Mouse (Mus musculus) stomach, postnatal 0 days (tissue): Measurements from ENCODE around the gene Slc5a5. TPM values are rescaled to one million over a fixed set of nuclear protein-coding genes. Genes with fewer than 3 reads are reported as not detected.
A peak's percentile ranks its signal among the peaks of the same experiment; 100 is the strongest.

Experiments used
- ATAC-seq: fragments of 200-750 bp; cut with Nextera tagmentation; 2 replicates; pipeline ENCODE4 v1.8.0; 2017; ENCODE audit not compliant: low FRiP score, low TSS enrichment
- DNase-seq: peaks from one replicate; pipeline ENCODE4 v3.0.0-alpha.2; 2016; ENCODE audit warnings: low spot score
- H3K27ac ChIP-seq: fragments of 300-500 bp; sonication (generic); replicated peaks from 2 replicates; pipeline ENCODE4 v1.5.1; 2014; ENCODE audit warnings: mild to moderate bottlenecking, control low read depth
- H3K27me3 ChIP-seq: fragments of 300-500 bp; sonication (generic); 2 replicates; pipeline ENCODE4 v1.6.1; 2014; ENCODE audit warnings: low read length; ENCODE audit not compliant: control insufficient read depth, insufficient read depth
- H3K36me3 ChIP-seq: fragments of 300-500 bp; sonication (generic); 2 replicates; pipeline ENCODE4 v1.6.1; 2014; ENCODE audit warnings: low read length, mixed read lengths; ENCODE audit not compliant: control insufficient read depth, insufficient read depth
- H3K4me1 ChIP-seq: fragments of 300-500 bp; sonication (generic); replicated peaks from 2 replicates; pipeline ENCODE4 v1.6.1; 2014; ENCODE audit warnings: antibody characterized with exemption; ENCODE audit not compliant: control insufficient read depth, insufficient read depth
- H3K4me2 ChIP-seq: fragments of 300-500 bp; sonication (generic); replicated peaks from 2 replicates; pipeline ENCODE4 v1.6.1; 2014; ENCODE audit warnings: low read depth, mild to moderate bottlenecking, control low read depth, moderate library complexity
- H3K4me3 ChIP-seq: fragments of 300-500 bp; sonication (generic); 2 replicates; pipeline ENCODE4 v1.5.1; 2014; ENCODE audit warnings: low read depth, low read length, control low read depth
- H3K9ac ChIP-seq: fragments of 300-500 bp; sonication (generic); 2 replicates; pipeline ENCODE4 v1.6.1; 2014; ENCODE audit warnings: mild to moderate bottlenecking, low read length, control low read depth, mixed read lengths
- H3K9me3 ChIP-seq: fragments of 300-500 bp; sonication (generic); 2 replicates; pipeline ENCODE4 v1.6.1; 2016; ENCODE audit warnings: low read length; ENCODE audit not compliant: control insufficient read depth
- CTCF ChIP-seq: IDR thresholded peaks from 2 replicates; pipeline ENCODE4 v1.5.1; 2016; ENCODE audit warnings: antibody characterized with exemption, low read depth, mild to moderate bottlenecking, moderate library complexity
- EP300 ChIP-seq: optimal IDR thresholded peaks from 2 replicates; pipeline ENCODE3; 2016; ENCODE audit warnings: antibody characterized with exemption
- WGBS: fragments of 180-500 bp; shearing (Covaris S2); extraction: QIAGEN DNeasy Blood & Tissue Kit; methylation state at CpG from one replicate; pipeline ENCODE4 v1.1.7; 2014; 5-methylcytosine and 5-hydroxymethylcytosine counted together
- polyA plus RNA-seq: library from polyadenylated mRNA; unstranded; fragments of >200 nt; fragmentation: Nextera tagmentation; extraction: Ambion mirVana; gene quantifications from 2 replicates; pipeline ENCODE4 v1.2.1, GENCODE M21; 2015

Gene Slc5a5
- polyA plus RNA-seq, 1 experiment from 2014 or later = 42.8 TPM

- H3K4me3 ChIP-seq = peak overlapping the region; percentile 76
- DNase-seq (no peak), ATAC-seq (no peak)
- H3K27ac ChIP-seq = no peak overlapping the region
- no peaks in the 10 kb centered on the region for H3K4me1 ChIP-seq
- no peaks in the 10 kb centered on the region for H3K27me3 ChIP-seq
- no peaks in the 10 kb centered on the region for H3K36me3 ChIP-seq
- H3K4me2 ChIP-seq = peak overlapping the region; percentile 86
- no peak for TF ChIP-seq CTCF
- TF ChIP-seq EP300 = no peak
- WGBS = 10% methylated on average over 8 of the region's 8 CpGs
- no peaks in the 10 kb centered on the region for H3K9me3 ChIP-seq
- H3K9ac ChIP-seq = peak overlapping the region; percentile 74; the same call in 1 of the 2 replicates
Observed at GRCm38 (mm10) chr8:70905463-70905830, 12.9 kb upstream of the Slc5a5 start.

GRCm38 (mm10) chr8:70904532-70904931, 12.0 kb upstream of the Slc5a5 start:
- no peak overlapping the region for H3K4me2 ChIP-seq
- DNase-seq (no peak), ATAC-seq (no peak)
- no peaks in the 10 kb centered on the region for H3K27me3 ChIP-seq
- no peak overlapping the region for H3K27ac ChIP-seq
- 45% methylated on average over 4 of the region's 4 CpGs for WGBS
- no peak overlapping the region for H3K9ac ChIP-seq
- no peak overlapping the region for H3K4me3 ChIP-seq
- TF ChIP-seq CTCF = no peak
- TF ChIP-seq EP300 = no peak
- H3K36me3 ChIP-seq = no peaks in the 10 kb centered on the region
- H3K9me3 ChIP-seq = no peaks in the 10 kb centered on the region
- H3K4me1 ChIP-seq = no peaks in the 10 kb centered on the region

- H3K4me1 ChIP-seq = no peaks in the 10 kb centered on the region
- TF ChIP-seq CTCF (no peak), EP300 (no peak)
- no peaks in the 10 kb centered on the region for H3K27me3 ChIP-seq
- H3K4me3 ChIP-seq = no peak overlapping the region
- H3K36me3 ChIP-seq = no peaks in the 10 kb centered on the region
- no peak overlapping the region for H3K27ac ChIP-seq
- H3K9ac ChIP-seq = no peak overlapping the region
- ATAC-seq (no peak), DNase-seq (no peak)
- H3K4me2 ChIP-seq = no peak overlapping the region
- H3K9me3 ChIP-seq = no peaks in the 10 kb centered on the region
Observed at GRCm38 (mm10) chr8:70903582-70903981, 11.0 kb upstream of the Slc5a5 start.

GRCm38 (mm10) chr8:70903112-70903511, 10.6 kb upstream of the Slc5a5 start:
- 38% methylated on average over 4 of the region's 4 CpGs for WGBS
- peak overlapping the region; percentile 18; the same call in 1 of the 2 replicates for H3K9ac ChIP-seq
- H3K9me3 ChIP-seq = no peaks in the 10 kb centered on the region
- no peaks in the 10 kb centered on the region for H3K27me3 ChIP-seq
- H3K36me3 ChIP-seq = no peaks in the 10 kb centered on the region
- DNase-seq (no peak), ATAC-seq (no peak)
- no peak overlapping the region for H3K4me2 ChIP-seq
- no peak overlapping the region for H3K4me3 ChIP-seq
- no peak overlapping the region for H3K27ac ChIP-seq
- TF ChIP-seq CTCF (no peak), EP300 (no peak)
- no peaks in the 10 kb centered on the region for H3K4me1 ChIP-seq

GRCm38 (mm10) chr8:70902211-70902610, 9.7 kb upstream of the Slc5a5 start:
- ATAC-seq (no peak), DNase-seq (no peak)
- no peak overlapping the region for H3K27ac ChIP-seq
- no peaks in the 10 kb centered on the region for H3K36me3 ChIP-seq
- no peaks in the 10 kb centered on the region for H3K27me3 ChIP-seq
- no peak overlapping the region for H3K9ac ChIP-seq
- no peaks in the 10 kb centered on the region for H3K9me3 ChIP-seq
- H3K4me3 ChIP-seq = no peak overlapping the region
- 35% methylated on average over 5 of the region's 5 CpGs for WGBS
- H3K4me2 ChIP-seq = no peak overlapping the region
- no peaks in the 10 kb centered on the region for H3K4me1 ChIP-seq
- TF ChIP-seq EP300 (no peak), CTCF (no peak)

GRCm38 (mm10) chr8:70900872-70901387, 8.4 kb upstream of the Slc5a5 start:
- Histone ChIP-seq H3K36me3 (no peaks in the 10 kb centered on the region), H3K4me3 (no peak overlapping the region), H3K9ac (no peak overlapping the region), H3K4me1 (peaks cover 4% of the 10 kb centered on the region; the same call in 1 of the 2 replicates), H3K9me3 (no peaks in the 10 kb centered on the region), H3K4me2 (no peak overlapping the region), H3K27me3 (no peaks in the 10 kb centered on the region), H3K27ac (no peak overlapping the region)
- DNase-seq (no peak), ATAC-seq (no peak)
- 87% methylated on average over 2 of the region's 2 CpGs for WGBS
- TF ChIP-seq CTCF = no peak
- TF ChIP-seq EP300 = no peak
